Mouse (Mus musculus): ENCODE measurements around the gene Lzic.
"Not testable (repeated sequence)": the region's sequence is repeated elsewhere in the genome, so short reads cannot be mapped to it uniquely, and the experiment has no call there.

Lzic gene

GRCm38 (mm10) chr4:149453656-149454055, 31.4 kb upstream of the Lzic start:
- Histone ChIP-seq H3K36me3 (ENCODE audit: insufficient read depth, low read length) (no peaks in the 10 kb centered on the region), H3K4me3 (replicated peaks; ENCODE audit: low read length) (no peak overlapping the region)
- no peak for TF ChIP-seq POU5F1 (IDR thresholded peaks at IDR 0.05; ENCODE audit: borderline replicate concordance, low read length)
- no peak for TF ChIP-seq NANOG (IDR thresholded peaks at IDR 0.05; ENCODE audit: borderline replicate concordance, low read length)
- TF ChIP-seq CTCF (conservative IDR thresholded peaks at IDR 0.05; ENCODE audit: low read length) = peak; percentile 93

GRCm38 (mm10) chr4:149454263-149454662, 30.8 kb upstream of the Lzic start:
- Histone ChIP-seq H3K4me3 (replicated peaks; ENCODE audit: low read length) (peak overlapping the region; percentile 64), H3K27me3 (ENCODE audit: insufficient read depth, low read length) (peaks cover 11% of the 10 kb centered on the region), H3K9me3 (ENCODE audit: low read length) (no peaks in the 10 kb centered on the region), H3K4me1 (replicated peaks; ENCODE audit: low read depth, low read length) (peaks cover 36% of the 10 kb centered on the region), H3K36me3 (ENCODE audit: insufficient read depth, low read length) (no peaks in the 10 kb centered on the region)
- no peak for TF ChIP-seq NANOG (IDR thresholded peaks at IDR 0.05; ENCODE audit: borderline replicate concordance, low read length)
- TF ChIP-seq CTCF (conservative IDR thresholded peaks at IDR 0.05; ENCODE audit: low read length) = no peak
- no peak for TF ChIP-seq POU5F1 (IDR thresholded peaks at IDR 0.05; ENCODE audit: borderline replicate concordance, low read length)

More at GRCm38 (mm10) chr4:149453656-149454055, 31.4 kb upstream of the Lzic start:
- peaks cover 11% of the 10 kb centered on the region for H3K27me3 ChIP-seq (ENCODE audit: insufficient read depth, low read length)
- H3K4me1 ChIP-seq (replicated peaks; ENCODE audit: low read depth, low read length) = peaks cover 31% of the 10 kb centered on the region
- no peaks in the 10 kb centered on the region for H3K9me3 ChIP-seq (ENCODE audit: low read length)

- H3K4me3 ChIP-seq (replicated peaks; ENCODE audit: low read length) = peak within 1 kb of the TSS; percentile 64
- H3K4me1 ChIP-seq (replicated peaks; ENCODE audit: low read depth, low read length) = peaks cover 32% of the 10 kb centered on the region
- TF ChIP-seq POU5F1 (IDR thresholded peaks at IDR 0.05; ENCODE audit: borderline replicate concordance, low read length) = no peak
- TF ChIP-seq NANOG (IDR thresholded peaks at IDR 0.05; ENCODE audit: borderline replicate concordance, low read length) = no peak
- TF ChIP-seq CTCF (conservative IDR thresholded peaks at IDR 0.05; ENCODE audit: low read length) = no peak
- H3K9me3 ChIP-seq (ENCODE audit: low read length) = no peaks in the 10 kb centered on the region
- H3K27me3 ChIP-seq (ENCODE audit: insufficient read depth, low read length) = peaks cover 11% of the 10 kb centered on the region
- H3K36me3 ChIP-seq (ENCODE audit: insufficient read depth, low read length) = no peaks in the 10 kb centered on the region
These were observed 30.1 kb upstream of the Lzic start, which contains the start of gene Rbp7 for GRCm38 (mm10) chr4:149454879-149455278. Gene Rbp7 (minus strand): TSS chr4:149454978.

- not testable (repeated sequence) for H3K4me3 ChIP-seq (replicated peaks; ENCODE audit: low read length); H3K36me3 ChIP-seq (ENCODE audit: insufficient read depth, low read length); H3K9me3 ChIP-seq (ENCODE audit: low read length)
- Histone ChIP-seq H3K27me3 (ENCODE audit: insufficient read depth, low read length) (peaks cover 11% of the 10 kb centered on the region), H3K4me1 (replicated peaks; ENCODE audit: low read depth, low read length) (peaks cover 20% of the 10 kb centered on the region)
These were observed 27.9 kb upstream of the Lzic start for GRCm38 (mm10) chr4:149457163-149457562.

- H3K4me3 ChIP-seq (replicated peaks; ENCODE audit: low read length) = no peak overlapping the region
- no peaks in the 10 kb centered on the region for H3K9me3 ChIP-seq (ENCODE audit: low read length)
- peaks cover 11% of the 10 kb centered on the region for H3K27me3 ChIP-seq (ENCODE audit: insufficient read depth, low read length)
- no peaks in the 10 kb centered on the region for H3K36me3 ChIP-seq (ENCODE audit: insufficient read depth, low read length)
- H3K4me1 ChIP-seq (replicated peaks; ENCODE audit: low read depth, low read length) = peaks cover 20% of the 10 kb centered on the region
- TF ChIP-seq CTCF (conservative IDR thresholded peaks at IDR 0.05; ENCODE audit: low read length) = no peak
- no peak for TF ChIP-seq NANOG (IDR thresholded peaks at IDR 0.05; ENCODE audit: borderline replicate concordance, low read length)
- TF ChIP-seq POU5F1 (IDR thresholded peaks at IDR 0.05; ENCODE audit: borderline replicate concordance, low read length) = no peak
These were observed 27.1 kb upstream of the Lzic start for GRCm38 (mm10) chr4:149457831-149458430.

GRCm38 (mm10) chr4:149458526-149458925, 26.5 kb upstream of the Lzic start:
- H3K4me3 ChIP-seq (replicated peaks; ENCODE audit: low read length) = no peak overlapping the region
- no peaks in the 10 kb centered on the region for H3K36me3 ChIP-seq (ENCODE audit: insufficient read depth, low read length)
- H3K4me1 ChIP-seq (replicated peaks; ENCODE audit: low read depth, low read length) = peaks cover 21% of the 10 kb centered on the region
- H3K27me3 ChIP-seq (ENCODE audit: insufficient read depth, low read length) = peaks cover 11% of the 10 kb centered on the region
- no peaks in the 10 kb centered on the region for H3K9me3 ChIP-seq (ENCODE audit: low read length)
- TF ChIP-seq POU5F1 (IDR thresholded peaks at IDR 0.05; ENCODE audit: borderline replicate concordance, low read length) (no peak), NANOG (IDR thresholded peaks at IDR 0.05; ENCODE audit: borderline replicate concordance, low read length) (no peak), CTCF (conservative IDR thresholded peaks at IDR 0.05; ENCODE audit: low read length) (no peak)

- peaks cover 5% of the 10 kb centered on the region for H3K27me3 ChIP-seq (ENCODE audit: insufficient read depth, low read length)
- H3K36me3 ChIP-seq (ENCODE audit: insufficient read depth, low read length) = no peaks in the 10 kb centered on the region
- no peak for TF ChIP-seq NANOG (IDR thresholded peaks at IDR 0.05; ENCODE audit: borderline replicate concordance, low read length)
- TF ChIP-seq CTCF (conservative IDR thresholded peaks at IDR 0.05; ENCODE audit: low read length) = no peak
- TF ChIP-seq POU5F1 (IDR thresholded peaks at IDR 0.05; ENCODE audit: borderline replicate concordance, low read length) = no peak
- no peak overlapping the region for H3K4me3 ChIP-seq (replicated peaks; ENCODE audit: low read length)
- H3K4me1 ChIP-seq (replicated peaks; ENCODE audit: low read depth, low read length) = peaks cover 17% of the 10 kb centered on the region
- no peaks in the 10 kb centered on the region for H3K9me3 ChIP-seq (ENCODE audit: low read length)
These were observed 25.6 kb upstream of the Lzic start for GRCm38 (mm10) chr4:149459425-149459824.

- H3K9me3 ChIP-seq (ENCODE audit: low read length); H3K36me3 ChIP-seq (ENCODE audit: insufficient read depth, low read length); H3K4me3 ChIP-seq (replicated peaks; ENCODE audit: low read length); H3K27me3 ChIP-seq (ENCODE audit: insufficient read depth, low read length): not testable (repeated sequence)
- H3K4me1 ChIP-seq (replicated peaks; ENCODE audit: low read depth, low read length) = peaks cover 19% of the 10 kb centered on the region
These were observed 24.6 kb upstream of the Lzic start for GRCm38 (mm10) chr4:149460475-149460874.

- no peak for TF ChIP-seq POU5F1 (IDR thresholded peaks at IDR 0.05; ENCODE audit: borderline replicate concordance, low read length)
- TF ChIP-seq NANOG (IDR thresholded peaks at IDR 0.05; ENCODE audit: borderline replicate concordance, low read length) = no peak
- no peak for TF ChIP-seq CTCF (conservative IDR thresholded peaks at IDR 0.05; ENCODE audit: low read length)
- Histone ChIP-seq H3K36me3 (ENCODE audit: insufficient read depth, low read length) (no peaks in the 10 kb centered on the region), H3K27me3 (ENCODE audit: insufficient read depth, low read length) (no peaks in the 10 kb centered on the region; the same call in 1 of the 2 replicates), H3K4me3 (replicated peaks; ENCODE audit: low read length) (no peak overlapping the region), H3K4me1 (replicated peaks; ENCODE audit: low read depth, low read length) (peaks cover 26% of the 10 kb centered on the region), H3K9me3 (ENCODE audit: low read length) (no peaks in the 10 kb centered on the region)
These were observed 23.3 kb upstream of the Lzic start for GRCm38 (mm10) chr4:149461579-149462304.
